Mouse (Mus musculus): Measurements from ENCODE around the gene Dlx1. TPM values are rescaled to one million over a fixed set of nuclear protein-coding genes. Genes with fewer than 3 reads are reported as not detected.

Dlx1 gene
- polyA plus RNA-seq, 1 experiment from 2014 or later: 297 TPM

DNA sequence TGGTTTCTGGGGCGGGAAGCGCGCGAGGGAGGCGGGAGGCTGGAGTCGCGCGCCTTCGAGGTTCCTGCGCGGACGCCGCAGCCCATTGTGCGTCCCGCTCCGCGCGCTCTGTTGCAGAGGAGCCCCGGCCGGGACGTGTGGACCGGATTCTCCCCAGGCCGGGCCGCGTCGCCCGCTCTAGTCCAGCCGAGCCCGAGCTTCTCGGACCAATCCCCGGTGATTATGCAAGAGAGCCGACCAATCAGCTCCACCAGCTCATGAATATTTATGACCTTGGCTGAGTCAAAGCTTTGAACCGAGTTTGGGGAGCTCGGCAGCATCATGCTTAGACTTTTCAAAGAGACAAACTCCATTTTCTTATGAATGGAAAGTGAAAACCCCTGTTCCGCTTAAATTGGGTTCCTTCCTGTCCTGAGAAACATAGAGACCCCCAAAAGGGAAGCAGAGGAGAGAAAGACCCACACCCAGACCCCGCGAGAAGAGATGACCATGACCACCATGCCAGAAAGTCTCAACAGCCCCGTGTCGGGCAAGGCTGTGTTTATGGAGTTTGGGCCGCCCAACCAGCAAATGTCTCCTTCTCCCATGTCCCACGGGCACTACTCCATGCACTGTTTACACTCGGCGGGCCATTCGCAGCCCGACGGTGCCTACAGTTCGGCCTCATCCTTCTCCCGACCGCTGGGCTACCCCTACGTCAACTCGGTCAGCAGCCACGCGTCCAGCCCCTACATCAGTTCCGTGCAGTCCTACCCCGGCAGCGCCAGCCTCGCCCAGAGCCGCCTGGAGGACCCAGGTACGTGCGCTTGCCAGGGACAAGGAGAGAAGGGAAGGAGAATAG, 1.8 kb downstream of the Dlx1 start:
- H3K9me3 ChIP-seq: no peaks in the 10 kb centered on the region
- peak; percentile 87 for ATAC-seq (replicated peaks)
- no peaks in the 10 kb centered on the region for H3K36me3 ChIP-seq
- peaks cover 31% of the 10 kb centered on the region for H3K4me1 ChIP-seq
- H3K9ac ChIP-seq (replicated peaks): peak overlapping the region; percentile 69
- H3K4me3 ChIP-seq: peak overlapping the region; percentile 55
- peak overlapping the region; percentile 96 for H3K27ac ChIP-seq (replicated peaks)
- H3K27me3 ChIP-seq: peaks cover 78% of the 10 kb centered on the region
- under 1% methylated on average over 60 of the region's 60 CpGs for WGBS
- H3K4me2 ChIP-seq (replicated peaks): peak overlapping the region; percentile 81

GRCm38 (mm10) chr2:71530391-71531123, 2.6 kb downstream of the Dlx1 start:
- WGBS: under 1% methylated on average over 34 of the region's 34 CpGs
- H3K4me1 ChIP-seq: peaks cover 27% of the 10 kb centered on the region
- no peaks in the 10 kb centered on the region for H3K9me3 ChIP-seq
- peaks cover 75% of the 10 kb centered on the region for H3K27me3 ChIP-seq
- ATAC-seq (replicated peaks): no peak
- H3K4me2 ChIP-seq (replicated peaks): peak overlapping the region; percentile 81
- H3K4me3 ChIP-seq: peak overlapping the region; percentile 55
- peak overlapping the region; percentile 96 for H3K27ac ChIP-seq (replicated peaks)
- H3K9ac ChIP-seq (replicated peaks): peak overlapping the region; percentile 69
- H3K36me3 ChIP-seq: no peaks in the 10 kb centered on the region

- Histone ChIP-seq H3K9me3 (no peaks in the 10 kb centered on the region), H3K4me2 (replicated peaks) (peak overlapping the region; percentile 81), H3K9ac (replicated peaks) (peak overlapping the region; percentile 69), H3K27me3 (peaks cover 69% of the 10 kb centered on the region), H3K27ac (replicated peaks) (peak overlapping the region; percentile 96), H3K4me3 (peak overlapping the region; percentile 55), H3K4me1 (peaks cover 27% of the 10 kb centered on the region), H3K36me3 (no peaks in the 10 kb centered on the region)
- no peak for ATAC-seq (replicated peaks)
- 4% methylated on average over 12 of the region's 12 CpGs for WGBS
Observed at GRCm38 (mm10) chr2:71531124-71531590, 3.2 kb downstream of the Dlx1 start.

DNA sequence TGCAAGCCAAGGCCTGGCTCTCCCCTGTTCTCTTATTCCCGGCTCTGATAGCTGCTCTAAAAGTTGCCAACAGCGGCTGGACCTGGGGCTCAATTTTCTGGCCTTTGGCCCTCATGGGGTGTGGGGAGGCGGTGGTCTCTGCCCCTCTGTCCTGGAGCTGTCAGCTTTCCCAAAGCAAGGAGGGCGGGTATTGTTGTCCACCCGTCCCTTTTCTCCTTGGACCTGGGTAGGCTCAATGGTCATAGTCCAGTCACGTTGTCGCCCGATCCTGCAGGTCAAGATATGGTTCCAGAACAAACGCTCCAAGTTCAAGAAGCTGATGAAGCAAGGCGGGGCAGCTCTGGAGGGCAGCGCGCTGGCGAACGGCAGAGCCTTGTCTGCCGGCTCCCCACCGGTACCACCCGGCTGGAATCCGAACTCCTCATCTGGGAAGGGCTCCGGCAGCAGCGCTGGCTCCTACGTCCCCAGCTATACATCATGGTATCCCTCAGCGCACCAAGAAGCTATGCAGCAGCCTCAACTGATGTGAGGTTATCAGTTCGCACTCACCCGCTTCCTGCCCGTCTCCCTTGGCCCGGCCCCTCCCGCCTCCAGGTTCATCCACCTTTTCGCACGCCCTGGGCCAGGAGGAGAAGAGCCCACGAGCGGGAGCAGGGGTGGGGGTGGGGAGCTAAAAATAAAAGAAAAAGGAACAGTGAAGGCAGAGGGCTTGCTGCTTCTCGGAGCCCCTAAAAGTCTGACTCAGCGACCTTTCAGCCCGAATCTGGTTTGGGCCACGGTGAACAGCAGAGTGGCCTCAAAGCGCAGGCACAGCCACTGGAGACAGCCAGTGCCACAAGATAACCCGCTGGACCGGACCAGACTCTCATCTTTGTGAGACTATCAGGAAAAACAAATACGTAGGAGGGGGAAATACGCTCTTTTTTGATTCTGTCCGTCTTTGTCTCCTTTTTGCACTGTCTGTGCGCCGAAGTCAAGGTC, 4.4 kb downstream of the Dlx1 start:
- Histone ChIP-seq H3K9ac (replicated peaks) (peak overlapping the region; percentile 69), H3K27me3 (peaks cover 65% of the 10 kb centered on the region), H3K36me3 (no peaks in the 10 kb centered on the region), H3K4me2 (replicated peaks) (peak overlapping the region; percentile 81), H3K4me3 (peak overlapping the region; percentile 55), H3K27ac (replicated peaks) (peak overlapping the region; percentile 96), H3K9me3 (no peaks in the 10 kb centered on the region), H3K4me1 (peaks cover 25% of the 10 kb centered on the region)
- 4% methylated on average over 43 of the region's 43 CpGs for WGBS
- ATAC-seq (replicated peaks): no peak

- peak overlapping the region; percentile 96 for H3K27ac ChIP-seq (replicated peaks)
- H3K9ac ChIP-seq (replicated peaks): peak overlapping the region; percentile 69
- H3K36me3 ChIP-seq: no peaks in the 10 kb centered on the region
- 11% methylated on average over 5 of the region's 5 CpGs for WGBS
- H3K4me3 ChIP-seq: peak overlapping the region; percentile 55
- peak overlapping the region; percentile 81 for H3K4me2 ChIP-seq (replicated peaks)
- no peaks in the 10 kb centered on the region for H3K9me3 ChIP-seq
- H3K4me1 ChIP-seq: peaks cover 22% of the 10 kb centered on the region
- no peak for ATAC-seq (replicated peaks)
- H3K27me3 ChIP-seq: peaks cover 63% of the 10 kb centered on the region
Observed at GRCm38 (mm10) chr2:71533094-71533493, 5.2 kb downstream of the Dlx1 start.

DNA sequence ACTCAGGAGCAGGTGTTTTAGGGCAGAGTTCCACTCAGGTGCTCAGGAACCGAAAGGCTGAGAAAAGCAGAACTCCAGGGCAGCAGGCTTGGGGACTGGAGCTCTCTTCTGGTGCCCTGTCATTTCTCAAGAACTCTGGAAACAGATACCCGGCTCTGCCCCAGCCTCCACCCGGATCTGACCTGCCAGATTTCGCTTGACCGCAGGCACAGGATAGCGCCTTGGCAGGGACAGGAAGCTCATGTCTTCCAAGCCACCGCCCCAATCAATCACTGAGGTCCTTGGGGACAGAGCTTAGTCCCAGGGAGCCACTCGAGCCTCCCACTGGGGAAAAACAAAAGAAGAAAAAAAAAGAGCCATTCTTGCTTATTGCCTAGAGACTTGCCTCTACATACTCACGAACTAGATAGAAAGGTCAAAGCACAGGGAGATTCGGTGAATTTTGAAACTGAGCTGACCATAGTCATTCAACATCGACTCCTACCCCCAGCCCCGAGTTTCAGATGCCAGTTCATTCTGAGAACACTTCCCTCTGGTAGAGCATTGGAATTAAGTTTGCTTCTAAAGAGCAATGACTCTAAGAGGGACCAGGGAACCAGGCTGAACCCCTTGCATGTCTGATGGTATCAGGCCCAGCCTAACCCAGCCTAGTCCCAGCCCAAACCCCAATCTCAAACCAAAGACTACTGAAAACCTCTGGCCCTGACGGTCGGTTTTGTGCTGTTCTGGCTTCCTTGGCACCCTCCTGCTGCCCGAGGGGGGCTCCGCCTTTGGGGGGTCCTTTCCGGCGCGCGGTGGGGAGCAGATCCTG, 6.5 kb downstream of the Dlx1 start:
- Histone ChIP-seq H3K4me3 (peak overlapping the region; percentile 55), H3K27ac (replicated peaks) (peak overlapping the region; percentile 96), H3K9me3 (no peaks in the 10 kb centered on the region), H3K36me3 (no peaks in the 10 kb centered on the region), H3K4me1 (peaks cover 8% of the 10 kb centered on the region), H3K9ac (replicated peaks) (peak overlapping the region; percentile 50), H3K4me2 (replicated peaks) (peak overlapping the region; percentile 81), H3K27me3 (peaks cover 60% of the 10 kb centered on the region)
- ATAC-seq (replicated peaks): no peak
- 1% methylated on average over 20 of the region's 20 CpGs for WGBS

- Histone ChIP-seq H3K27ac (replicated peaks) (peak overlapping the region; percentile 93), H3K4me3 (peak overlapping the region; percentile 57), H3K9ac (replicated peaks) (peak overlapping the region; percentile 43)
Observed at GRCm38 (mm10) chr2:71540611-71541417, 12.9 kb downstream of the Dlx1 start.

GRCm38 (mm10) chr2:71541418-71542226, 13.7 kb downstream of the Dlx1 start:
- Histone ChIP-seq H3K4me3 (peak overlapping the region; percentile 57), H3K27me3 (peaks cover 24% of the 10 kb centered on the region; the same call in 1 of the 2 replicates), H3K27ac (replicated peaks) (peak overlapping the region; percentile 93), H3K9ac (replicated peaks) (peak overlapping the region; percentile 43), H3K4me1 (peaks cover 39% of the 10 kb centered on the region), H3K4me2 (replicated peaks) (peak overlapping the region; percentile 92), H3K36me3 (no peaks in the 10 kb centered on the region), H3K9me3 (no peaks in the 10 kb centered on the region)
- no peak; the same call in 1 of the 2 replicates for ATAC-seq (replicated peaks)
- 4% methylated on average over 35 of the region's 37 CpGs for WGBS

More at GRCm38 (mm10) chr2:71540611-71541417, 12.9 kb downstream of the Dlx1 start:
- Histone ChIP-seq H3K9me3 (no peaks in the 10 kb centered on the region), H3K4me2 (replicated peaks) (peak overlapping the region; percentile 92), H3K4me1 (peaks cover 31% of the 10 kb centered on the region), H3K36me3 (no peaks in the 10 kb centered on the region), H3K27me3 (peaks cover 26% of the 10 kb centered on the region; the same call in 1 of the 2 replicates)
- peak; percentile 30 for ATAC-seq (replicated peaks)
- 1% methylated on average over 48 of the region's 48 CpGs for WGBS

DNA sequence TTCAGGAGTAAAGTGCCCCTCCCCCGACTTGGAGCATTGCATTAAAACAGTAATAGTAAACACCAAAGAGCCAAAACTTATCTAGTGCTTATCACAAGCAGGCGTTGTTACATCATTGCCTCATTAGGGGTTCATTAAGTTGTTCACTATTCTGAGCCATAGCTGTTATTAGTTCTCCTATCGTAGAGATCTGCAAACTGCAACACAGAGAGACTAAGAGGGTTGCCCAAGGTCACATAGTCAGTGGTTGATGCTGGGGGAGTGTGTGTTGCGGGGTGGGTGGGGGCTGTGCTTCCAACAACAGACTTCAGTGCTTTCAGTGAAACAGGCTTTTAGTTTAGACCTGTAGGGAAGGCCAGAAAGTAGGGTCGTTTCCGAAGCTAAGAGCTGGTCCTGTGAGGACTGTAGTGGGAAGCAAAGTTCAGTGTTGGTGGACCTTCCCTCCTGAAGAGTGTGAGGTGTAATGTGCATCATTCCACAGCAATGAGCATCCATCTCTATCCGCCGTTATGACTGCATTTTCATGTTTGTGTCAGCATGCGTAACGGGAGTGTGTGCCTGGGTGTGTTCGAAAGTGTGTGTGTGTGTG, 14.4 kb downstream of the Dlx1 start:
- Histone ChIP-seq H3K4me3 (peak overlapping the region; percentile 57), H3K4me1 (peaks cover 46% of the 10 kb centered on the region), H3K9me3 (no peaks in the 10 kb centered on the region), H3K27ac (replicated peaks) (peak overlapping the region; percentile 93), H3K9ac (replicated peaks) (peak overlapping the region; percentile 43), H3K4me2 (replicated peaks) (peak overlapping the region; percentile 92), H3K36me3 (no peaks in the 10 kb centered on the region), H3K27me3 (peaks cover 19% of the 10 kb centered on the region; the same call in 1 of the 2 replicates)
- ATAC-seq (replicated peaks): no peak
- 7% methylated on average over 11 of the region's 11 CpGs for WGBS
